Mouse (Mus musculus) forelimb bud, embryonic 11.5 days (tissue): ENCODE measurements at regions not wholly inside any gene's neighbourhood (a gene's known extent, or its start where the extent isn't known, plus 50 kb on each side); places are given as distances from the start of the nearest gene placed in this dataset.
A peak's percentile ranks its signal among the peaks of the same experiment; 100 is the strongest.

Experiments
- DNase-seq: peaks from one replicate; pipeline ENCODE4 v3.0.0-alpha.2; 2012; ENCODE audit warnings: low read depth, low spot score

DNA sequence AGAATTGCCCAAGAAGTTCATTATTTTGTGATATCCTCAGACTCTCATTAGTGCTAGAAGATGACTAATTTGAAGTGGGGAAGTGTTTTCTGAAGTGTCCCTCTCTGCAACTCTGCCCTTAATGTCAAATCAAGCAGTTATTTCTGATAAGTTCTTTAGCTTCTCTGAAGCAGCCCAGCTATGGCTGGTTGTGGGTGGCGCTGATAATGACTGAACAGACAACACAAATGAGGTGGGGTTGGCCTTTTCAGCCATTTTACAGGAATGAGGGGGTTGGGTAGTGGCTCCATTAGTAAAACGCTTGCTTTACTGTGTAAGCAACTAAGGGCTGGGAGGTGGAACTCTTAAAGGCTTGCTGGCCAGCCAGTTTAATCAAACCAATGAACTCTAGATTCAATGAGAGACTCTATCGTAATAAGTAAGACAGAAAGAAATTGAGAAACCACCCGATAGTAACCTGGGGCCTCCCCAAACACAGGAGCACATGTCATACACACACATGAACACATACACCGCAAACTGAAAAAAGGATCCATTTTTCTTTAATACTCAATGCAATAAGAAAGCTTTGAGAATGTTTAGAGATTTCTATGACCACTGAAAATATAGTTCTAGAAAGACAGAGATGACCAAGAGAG is 1268.3 kb upstream of the A1bg start:
- no peak for DNase-seq

DNA sequence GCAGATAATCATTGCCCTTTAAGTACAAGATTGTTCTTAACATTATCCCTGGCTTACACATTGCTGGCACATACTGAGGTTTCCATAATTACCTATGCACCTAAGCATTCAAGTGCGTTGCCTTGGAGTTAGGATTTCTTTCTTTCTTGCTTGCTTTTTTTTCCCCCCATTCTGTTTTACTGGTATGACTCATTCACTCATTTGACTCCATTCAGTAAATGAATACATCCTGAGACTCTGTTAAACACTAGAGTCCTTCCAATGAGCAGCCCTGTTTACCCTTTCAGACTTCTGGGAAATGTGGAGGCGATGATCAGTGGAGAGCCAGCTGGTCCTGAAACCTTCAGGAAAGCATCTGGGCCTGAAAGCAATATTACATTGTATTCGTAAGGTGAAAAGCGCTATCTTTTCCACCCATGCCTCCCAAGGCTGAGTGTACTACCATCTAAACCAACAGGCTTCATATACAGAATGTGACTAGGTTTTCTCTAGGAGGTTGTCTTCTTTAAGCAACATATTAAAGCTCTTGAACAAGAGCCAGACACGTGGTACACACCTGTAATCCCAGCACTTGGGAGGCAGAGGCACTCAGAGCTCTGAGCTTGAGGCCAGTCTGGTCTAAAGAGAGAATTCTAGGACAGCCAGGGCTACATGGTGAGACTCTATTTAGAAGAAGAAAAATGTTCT is 1267.6 kb upstream of the A1bg start:
- DNase-seq: no peak

DNA sequence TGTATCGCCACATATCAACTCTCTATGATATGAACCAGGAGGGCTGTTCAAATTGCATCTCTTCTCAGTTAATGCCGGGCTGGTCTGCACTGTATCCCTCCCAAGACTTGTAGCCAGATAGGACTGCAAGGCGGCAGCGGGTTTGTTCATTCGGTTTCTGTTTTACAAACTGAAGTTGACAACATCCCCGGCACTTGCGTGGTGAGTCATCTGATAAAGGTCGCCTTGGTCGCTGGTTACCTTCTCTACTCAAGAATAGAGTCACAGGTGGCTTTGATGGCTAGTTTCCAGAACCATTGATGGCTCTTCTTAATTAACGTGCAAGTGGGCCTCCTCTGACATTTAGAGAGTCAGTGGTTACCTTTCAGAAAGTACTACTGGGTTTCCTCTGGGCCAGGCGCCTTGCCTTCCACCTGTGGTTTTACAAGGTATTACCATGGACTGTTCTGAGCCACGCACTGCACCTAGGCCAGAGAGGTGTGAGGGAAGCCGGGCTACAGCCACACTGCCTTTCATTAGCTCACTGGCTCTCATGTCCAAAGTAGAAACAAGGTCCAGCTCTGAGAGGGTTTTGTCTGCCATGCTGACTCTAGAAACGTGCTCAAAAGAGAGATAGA is 1266.9 kb upstream of the A1bg start:
- no peak for DNase-seq

DNA sequence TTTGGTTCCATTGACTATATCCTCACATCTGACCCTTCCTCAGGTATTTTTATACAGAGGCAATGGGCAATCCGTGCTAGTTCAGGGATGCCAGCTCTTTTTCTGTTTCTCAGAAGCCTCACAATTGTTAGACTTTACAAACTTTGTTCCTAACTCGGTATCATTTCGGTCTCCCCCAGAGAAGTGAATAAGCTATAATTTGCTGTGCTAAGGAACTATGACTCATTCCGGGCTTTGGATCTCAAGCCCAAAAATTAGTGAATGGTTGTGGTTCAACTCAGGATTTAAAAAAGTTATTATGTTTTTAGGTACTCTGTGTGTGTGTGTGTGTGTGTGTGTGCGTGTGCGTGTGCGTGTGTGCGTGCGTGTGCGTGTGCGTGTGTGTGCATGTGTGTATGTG is 1263.7 kb upstream of the A1bg start:
- no peak for DNase-seq

DNA sequence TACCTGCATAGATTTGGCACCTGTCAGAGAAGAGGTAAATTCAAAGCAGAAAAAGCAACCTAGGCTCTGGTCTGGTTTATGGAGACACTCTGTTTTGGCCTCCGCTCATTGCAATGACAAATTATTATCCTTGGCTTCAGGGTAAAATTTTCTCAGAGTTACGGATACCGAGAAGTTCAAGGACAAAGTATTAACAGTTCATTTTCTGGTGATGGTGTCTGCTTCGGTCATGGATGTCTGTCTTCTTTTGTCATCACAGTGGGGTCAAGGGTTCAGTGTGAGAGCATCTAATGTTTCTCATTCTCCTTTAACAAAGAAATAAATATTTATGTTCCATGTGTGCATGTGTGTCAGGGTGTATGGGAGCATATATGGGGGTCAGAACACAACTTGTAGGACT is 1261.0 kb upstream of the A1bg start:
- DNase-seq: no peak

DNA sequence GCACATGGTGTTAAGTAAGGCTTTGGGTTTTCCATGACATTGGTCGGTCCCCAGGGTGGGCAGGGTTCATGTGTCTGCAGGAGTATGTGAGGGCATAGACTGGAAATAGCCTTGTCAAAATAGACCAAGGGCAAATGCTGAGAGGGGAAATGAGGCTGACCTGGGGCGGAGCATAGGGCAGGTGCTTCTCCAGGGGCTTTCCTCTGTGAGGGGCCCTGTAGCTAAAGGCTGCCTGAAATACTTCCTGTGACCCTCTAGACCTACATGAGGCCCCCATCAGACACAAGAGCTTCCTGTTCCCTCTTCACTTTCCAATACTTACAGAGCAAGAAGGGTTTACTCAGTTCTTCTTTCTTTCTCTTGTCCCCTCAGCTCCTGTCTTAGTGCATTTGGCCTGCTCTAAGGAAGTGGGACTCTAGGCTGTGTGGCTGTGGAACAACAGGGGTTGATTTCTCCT is 1258.7 kb upstream of the A1bg start:
- DNase-seq: no peak

DNA sequence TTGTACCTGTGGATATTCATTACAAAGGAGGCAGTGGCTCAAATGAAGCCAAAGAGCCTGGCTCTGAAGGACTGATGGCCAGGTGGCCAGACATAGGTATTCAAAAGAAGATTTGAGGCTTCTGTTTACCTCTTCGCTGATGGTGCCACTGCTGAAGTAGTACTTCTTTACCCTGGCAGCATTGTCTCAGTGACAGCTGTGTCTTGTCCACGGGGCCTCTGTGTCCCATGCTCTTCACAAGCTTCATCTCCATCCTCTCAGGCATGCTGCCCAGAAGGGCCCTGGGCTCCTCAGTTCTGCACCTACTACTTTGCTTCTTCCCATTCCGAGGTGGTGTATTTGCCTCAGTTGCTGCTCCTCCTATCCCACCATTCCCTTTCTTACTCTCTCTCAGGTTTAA is 1257.9 kb upstream of the A1bg start:
- no peak for DNase-seq

DNA sequence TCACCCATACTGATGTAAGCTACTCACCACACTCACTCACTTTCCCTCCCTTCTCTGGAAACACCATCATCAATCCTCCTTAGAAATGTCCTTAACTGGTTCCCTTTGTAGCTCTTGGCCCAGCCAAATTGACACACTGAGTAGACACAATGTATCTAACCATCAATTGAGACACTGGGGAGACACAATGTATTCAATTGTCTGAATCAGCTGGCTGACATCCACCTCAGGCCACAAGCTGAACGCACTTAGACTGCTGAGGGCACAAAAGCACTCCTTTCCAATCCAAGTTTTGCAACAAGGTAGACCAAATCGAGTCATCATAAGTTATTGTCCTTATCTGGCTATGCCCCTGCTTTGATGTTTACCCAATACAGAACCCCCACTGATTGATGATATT is 1257.0 kb upstream of the A1bg start:
- DNase-seq: no peak

DNA sequence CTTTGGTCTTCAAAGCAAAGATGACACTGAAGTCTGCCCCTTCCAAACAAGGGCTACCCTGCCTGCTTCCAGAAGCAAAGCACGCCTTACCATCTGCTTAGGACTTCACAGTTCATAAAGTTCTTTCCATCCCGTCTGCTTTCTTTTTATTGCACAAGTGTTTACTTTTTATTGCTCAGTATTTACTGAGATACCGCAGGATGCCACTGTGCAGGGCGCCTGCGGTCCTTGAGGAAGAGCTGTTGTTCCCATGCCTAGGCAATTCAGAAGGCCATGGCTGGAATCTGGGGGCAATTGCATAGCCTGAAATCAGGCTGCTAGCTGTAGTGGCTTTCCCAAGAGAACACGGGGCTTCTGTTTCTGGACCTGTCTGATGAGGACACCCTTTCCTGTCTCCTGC is 1255.8 kb upstream of the A1bg start:
- peak; percentile 13 for DNase-seq

DNA sequence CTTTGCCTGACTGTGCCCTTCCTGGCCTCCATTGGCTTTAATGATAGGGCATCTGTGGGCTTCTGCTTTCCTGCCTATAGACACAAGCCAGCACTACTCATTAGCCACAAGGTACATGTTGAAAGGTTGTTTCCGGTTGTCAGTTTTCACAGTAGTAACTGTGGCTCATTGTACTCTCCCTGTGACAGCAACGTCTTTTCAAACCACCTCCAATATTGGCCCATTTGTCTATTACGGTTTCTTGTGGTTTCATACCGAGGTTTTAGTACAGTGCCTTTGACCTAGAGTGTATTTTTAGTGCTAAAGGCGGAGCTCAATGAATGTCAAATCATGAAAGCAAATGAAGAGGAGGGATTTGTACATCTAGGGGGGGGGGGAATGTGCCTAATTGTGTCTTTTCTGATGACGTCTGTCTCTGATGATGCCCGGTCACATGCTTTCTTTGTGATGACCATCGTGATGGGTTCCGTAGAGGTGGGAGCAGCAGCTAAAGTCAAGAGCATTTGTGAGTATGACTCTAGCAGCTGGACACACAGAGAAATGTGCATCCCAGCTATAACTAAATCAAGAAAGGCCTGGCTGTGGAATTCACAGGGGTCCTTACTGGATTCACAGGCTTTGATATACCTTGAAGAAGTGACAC is 1255.1 kb upstream of the A1bg start:
- no peak for DNase-seq

DNA sequence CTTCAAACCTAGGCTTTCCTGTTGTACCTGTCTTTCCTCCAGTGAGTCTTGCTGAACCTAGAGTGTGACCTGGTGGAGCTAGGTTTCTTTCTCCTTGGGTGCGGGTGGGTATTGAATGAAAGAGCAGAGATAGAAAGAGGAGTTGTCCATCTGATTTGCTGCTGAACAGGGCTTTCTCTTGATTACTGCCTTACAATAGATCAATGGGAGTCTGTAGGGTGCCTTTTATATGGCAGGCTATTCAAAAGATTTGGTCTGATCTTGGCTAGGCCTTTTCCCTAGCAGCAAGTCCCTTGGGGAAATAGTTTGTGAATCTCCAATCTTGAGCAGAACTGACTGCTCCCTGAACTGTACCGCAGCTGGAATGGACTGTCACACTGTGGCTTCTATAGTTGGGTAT is 1253.3 kb upstream of the A1bg start:
- no peak for DNase-seq

DNA sequence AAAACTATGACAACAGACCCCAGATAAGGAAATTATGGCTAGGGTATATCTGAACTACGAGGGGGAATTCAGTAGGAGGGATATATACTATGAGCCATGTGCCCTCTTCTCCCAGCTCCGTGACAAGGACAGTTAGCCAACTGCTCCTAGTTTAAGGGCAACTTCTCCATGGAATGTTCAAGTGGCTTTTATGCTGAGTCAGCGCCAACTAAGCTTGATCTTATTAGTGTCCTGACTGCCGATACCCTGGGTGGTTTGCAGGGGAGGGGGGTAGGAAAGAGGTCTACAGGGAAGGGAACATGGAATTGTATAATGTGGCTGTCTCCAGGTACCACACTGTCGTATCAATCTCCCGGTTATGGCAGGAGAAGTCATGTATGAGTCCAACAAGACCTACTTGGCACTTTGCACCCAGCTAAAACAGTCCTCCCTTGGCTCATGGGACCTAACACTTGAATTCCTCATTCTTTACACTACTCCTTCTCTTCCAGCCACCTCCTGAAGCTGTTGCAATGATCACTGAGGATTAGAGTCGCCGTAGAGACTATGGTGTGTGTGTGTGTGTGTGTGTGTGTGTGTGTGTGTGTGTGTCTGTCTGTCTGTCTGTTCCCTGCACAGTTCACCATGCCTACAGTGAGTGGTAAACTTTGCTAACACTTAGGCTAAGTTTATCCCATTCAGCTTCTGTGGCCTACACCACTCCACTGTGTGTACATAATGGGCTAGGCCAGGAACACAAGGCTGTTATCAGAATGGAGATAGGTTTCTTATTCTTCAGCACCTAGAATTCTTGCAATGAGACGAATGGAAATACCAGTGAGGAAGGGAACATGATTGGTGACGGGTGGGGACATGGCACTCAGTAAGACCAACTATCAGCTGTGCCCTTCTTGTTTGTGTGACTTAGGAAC is 1251.1 kb upstream of the A1bg start:
- DNase-seq: no peak

DNA sequence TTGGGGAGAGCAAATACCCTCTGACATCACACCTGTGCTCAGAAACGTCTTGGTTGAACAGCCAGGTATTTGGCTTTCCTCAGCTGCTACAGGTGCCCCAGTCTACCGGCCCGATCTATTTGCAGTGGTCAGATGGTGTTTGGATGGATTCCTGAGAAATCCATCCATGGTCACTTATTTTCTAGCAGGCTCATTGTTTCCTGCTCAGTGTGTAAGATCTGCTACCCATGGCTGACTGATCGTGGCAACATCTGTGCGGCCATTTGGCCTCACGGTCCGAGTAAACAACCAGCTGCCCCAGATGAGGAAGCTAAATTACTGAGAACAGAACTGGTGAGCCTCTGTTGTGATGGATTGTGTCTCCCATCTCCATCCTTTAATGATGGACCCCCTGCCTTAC is 1248.8 kb upstream of the A1bg start:
- DNase-seq: no peak

DNA sequence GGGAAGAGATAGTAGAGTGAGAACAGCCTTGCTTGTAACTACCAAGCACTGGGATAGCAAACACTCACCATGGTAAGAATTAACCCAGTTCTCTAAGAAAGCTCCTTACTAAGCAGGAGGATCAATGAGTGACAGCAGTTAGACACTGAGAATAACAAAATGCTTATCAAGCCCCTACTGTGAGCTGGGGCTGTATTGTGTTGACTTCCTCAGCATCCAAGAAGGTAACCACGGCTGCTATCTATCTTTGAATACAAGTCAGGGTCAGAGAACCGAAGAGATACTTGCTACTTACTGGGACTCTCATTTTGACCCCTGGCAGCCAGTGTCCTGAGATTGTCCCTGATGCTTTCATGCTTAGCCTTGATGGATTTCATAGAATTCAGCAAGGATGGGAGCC is 1248.4 kb upstream of the A1bg start:
- DNase-seq: no peak

DNA sequence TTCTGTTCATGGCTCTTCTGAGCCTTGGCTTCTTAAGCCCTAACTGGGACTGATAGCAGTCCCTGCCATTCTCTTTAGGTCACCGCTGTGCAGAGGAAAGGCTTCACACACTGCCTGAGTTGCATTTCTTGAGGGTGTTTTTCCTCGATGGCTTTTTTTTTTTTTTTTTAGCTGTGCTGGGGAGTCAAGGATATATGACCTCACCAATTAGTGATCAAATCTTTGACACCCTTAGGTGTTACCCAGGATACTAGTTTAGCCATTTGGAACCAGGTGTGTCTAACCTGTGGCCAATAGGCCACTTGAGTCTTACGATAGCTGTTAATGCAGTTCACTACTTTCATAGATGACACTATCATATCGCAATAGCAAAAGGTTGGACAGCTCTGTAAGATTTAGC is 1247.5 kb upstream of the A1bg start:
- DNase-seq: no peak

DNA sequence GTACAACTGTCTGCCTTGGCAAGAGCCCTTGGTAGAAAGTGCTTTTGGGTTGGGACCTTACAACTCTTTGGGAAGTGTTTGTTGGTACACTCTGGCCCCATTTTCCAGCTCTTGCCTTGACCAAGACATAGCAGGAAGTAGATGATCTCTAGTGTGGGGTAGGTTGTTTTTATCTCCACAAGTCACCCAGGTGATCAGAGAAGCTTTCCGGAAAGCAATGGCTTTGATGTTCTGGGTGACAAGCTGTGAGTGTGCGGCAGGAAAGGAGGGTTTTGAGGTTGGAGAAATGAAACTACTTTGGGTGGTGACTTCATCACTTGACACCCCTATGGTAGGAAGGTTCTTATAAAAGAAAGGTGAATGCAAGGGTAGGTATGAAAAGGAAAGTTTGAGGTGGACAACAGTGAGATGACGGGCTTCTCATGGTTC is 1246.8 kb upstream of the A1bg start:
- DNase-seq: no peak

DNA sequence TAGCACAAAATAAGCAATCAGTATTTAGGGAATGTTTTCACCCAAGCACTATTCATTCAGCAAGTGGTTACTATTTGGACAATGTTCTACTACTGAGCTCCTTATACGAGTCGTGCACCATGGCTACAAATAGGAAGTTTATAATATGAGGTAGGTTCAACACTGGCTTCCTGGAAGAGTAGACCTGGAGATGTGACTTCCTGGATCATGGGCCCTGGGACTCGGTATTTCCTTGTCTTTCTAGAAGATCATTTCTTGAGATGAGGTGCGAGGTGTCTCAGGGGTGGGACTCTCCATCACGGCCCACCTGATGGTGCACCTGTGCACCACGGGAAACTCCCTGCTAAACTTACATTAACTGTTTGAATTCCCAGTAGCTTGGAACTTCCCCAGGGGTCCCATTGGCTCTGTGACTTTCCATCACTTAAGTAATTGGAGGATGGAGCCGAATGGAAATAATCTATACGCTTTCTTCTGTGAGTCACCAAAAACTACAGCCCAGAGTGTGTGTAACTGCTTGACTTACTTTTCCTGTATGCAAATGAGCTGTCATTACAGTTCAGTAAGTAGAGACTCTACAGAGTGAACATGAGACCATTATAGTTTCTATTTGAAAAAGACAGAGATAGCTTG is 1246.3 kb upstream of the A1bg start:
- DNase-seq: no peak

DNA sequence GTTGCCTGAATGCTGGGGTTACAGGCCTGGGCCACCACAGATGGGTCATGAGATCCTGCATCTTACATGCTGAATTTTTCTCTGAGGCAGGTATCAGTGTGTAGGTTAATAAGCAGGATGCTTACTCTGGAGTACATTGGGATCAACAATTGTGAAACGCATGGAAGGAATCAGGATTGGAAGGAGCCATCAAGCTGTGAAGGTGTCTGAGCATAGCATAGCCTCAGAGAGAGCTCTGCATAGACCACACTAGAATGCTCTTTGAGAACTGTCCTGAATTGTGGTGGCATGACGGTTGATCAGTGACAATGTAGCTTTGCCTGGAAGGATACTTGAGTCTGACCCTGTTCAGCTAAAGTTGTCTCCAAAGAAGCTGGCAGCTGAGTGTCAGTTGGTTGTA is 1245.7 kb upstream of the A1bg start:
- DNase-seq: no peak

DNA sequence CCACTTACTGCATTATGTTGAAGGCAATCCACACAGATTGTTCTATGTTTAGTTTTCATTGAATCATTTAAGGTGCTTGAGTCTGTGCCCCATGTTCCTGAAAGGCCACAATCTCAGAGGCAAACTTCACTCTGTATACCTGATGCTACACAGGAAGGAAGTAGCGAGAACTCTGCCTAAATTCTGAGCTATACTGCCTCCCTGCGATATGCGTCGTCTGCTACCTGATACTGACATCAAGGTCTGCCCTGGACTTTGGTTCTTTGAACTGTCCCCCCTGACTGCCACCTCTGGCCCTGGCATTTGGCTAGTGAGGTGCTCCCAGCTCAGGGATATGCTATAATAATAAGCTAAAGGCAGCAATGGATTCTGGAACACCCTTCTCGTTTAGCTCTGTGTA is 1244.0 kb upstream of the A1bg start:
- DNase-seq: no peak

DNA sequence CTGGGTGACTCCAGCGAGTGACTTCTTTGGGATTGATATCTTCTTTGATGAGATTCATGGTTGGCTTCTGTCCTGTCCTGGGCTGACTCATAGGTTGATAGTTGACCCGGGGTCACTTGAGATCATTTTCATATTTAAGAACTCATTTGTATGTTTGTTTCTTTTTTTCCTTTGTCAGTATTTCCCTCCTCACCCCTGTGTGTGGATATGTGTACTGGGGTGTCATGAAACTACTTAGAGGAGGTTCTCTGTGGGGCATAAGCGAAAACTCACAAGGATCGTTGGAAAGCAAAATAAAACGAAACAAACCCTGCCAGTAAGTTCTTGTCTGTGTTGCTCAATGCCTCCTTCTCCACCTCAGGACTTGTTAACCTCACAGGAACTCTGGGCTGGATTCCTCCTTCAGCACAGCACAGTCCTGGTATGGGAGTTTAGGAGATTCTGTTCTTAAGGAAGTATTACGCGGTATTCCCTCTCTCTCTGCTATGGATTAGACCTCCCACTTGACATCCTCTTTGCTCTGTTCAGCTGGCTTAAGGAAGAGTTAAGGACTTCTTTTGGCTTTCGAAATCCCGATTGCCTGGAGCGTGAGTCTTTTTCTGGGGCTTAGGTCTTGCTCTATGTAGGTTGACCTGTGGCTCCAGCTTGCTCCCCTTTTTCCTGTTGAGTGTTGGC is 1243.2 kb upstream of the A1bg start:
- DNase-seq: no peak
